Mouse (Mus musculus): ENCODE measurements around the gene Vat1l. TPM values are rescaled to one million over a fixed set of nuclear protein-coding genes. Genes with fewer than 3 reads are reported as not detected.

The Vat1l gene
- polyA plus RNA-seq (2017; shearing (Covaris generic)): under 1 TPM in 1 of 2 experiments, not detected in 1; 0.12 TPM

GRCm38 (mm10) chr8:114205221-114205901 lies at the start of gene Vat1l:
TSS of gene Vat1l (plus strand) at chr8:114205612.
- ATAC-seq: no peak

GRCm38 (mm10) chr8:114158586-114158985 lies 46.8 kb upstream of the Vat1l start:
- ATAC-seq: no peak

- ATAC-seq: no peak
Observed at GRCm38 (mm10) chr8:114159666-114160065, 45.7 kb upstream of the Vat1l start.

GRCm38 (mm10) chr8:114163871-114164270 lies 41.5 kb upstream of the Vat1l start:
- no peak for ATAC-seq

GRCm38 (mm10) chr8:114164444-114165096 lies 40.8 kb upstream of the Vat1l start:
- no peak for ATAC-seq

GRCm38 (mm10) chr8:114165741-114166140 lies 39.7 kb upstream of the Vat1l start:
- no peak for ATAC-seq

- no peak for ATAC-seq
Observed at GRCm38 (mm10) chr8:114176721-114177120, 28.7 kb upstream of the Vat1l start.

GRCm38 (mm10) chr8:114193334-114193733 lies 12.1 kb upstream of the Vat1l start:
- no peak for ATAC-seq

GRCm38 (mm10) chr8:114198990-114199389 lies 6.4 kb upstream of the Vat1l start:
- no peak for ATAC-seq

- no peak for ATAC-seq
Observed at GRCm38 (mm10) chr8:114206421-114206983, 1.1 kb downstream of the Vat1l start.

- no peak for ATAC-seq
Observed at GRCm38 (mm10) chr8:114207026-114207425, 1.6 kb downstream of the Vat1l start.

GRCm38 (mm10) chr8:114220779-114221178 lies 15.4 kb downstream of the Vat1l start:
- ATAC-seq: no peak

GRCm38 (mm10) chr8:114222001-114222400 lies 16.6 kb downstream of the Vat1l start:
- ATAC-seq: no peak

GRCm38 (mm10) chr8:114224001-114224400 lies 18.6 kb downstream of the Vat1l start:
- no peak for ATAC-seq

GRCm38 (mm10) chr8:114251321-114252065 lies 46.1 kb downstream of the Vat1l start:
- ATAC-seq: no peak

- ATAC-seq: no peak
Observed at GRCm38 (mm10) chr8:114258685-114259084, 53.3 kb downstream of the Vat1l start.

GRCm38 (mm10) chr8:114259713-114260355 lies 54.4 kb downstream of the Vat1l start:
- ATAC-seq: no peak

- no peak for ATAC-seq
Observed at GRCm38 (mm10) chr8:114262331-114262730, 56.9 kb downstream of the Vat1l start.

GRCm38 (mm10) chr8:114274558-114274957 lies 69.1 kb downstream of the Vat1l start:
- ATAC-seq: no peak

GRCm38 (mm10) chr8:114281101-114281500 lies 75.7 kb downstream of the Vat1l start:
- no peak for ATAC-seq

- no peak for ATAC-seq
Observed at GRCm38 (mm10) chr8:114294889-114295748, 89.7 kb downstream of the Vat1l start.

GRCm38 (mm10) chr8:114295749-114296067 lies 90.3 kb downstream of the Vat1l start:
- ATAC-seq: no peak
